ENCODE assay signal across 12 mouse cellular contexts in genomic region chr14:102975865-102976264, GRCm38 (mm10). TPM values are rescaled to one million over a fixed set of nuclear protein-coding genes. Genes with fewer than 3 reads are reported as not detected.
DNase-seq lines count a peak whose midpoint lies in the region; ATAC-seq and TF ChIP-seq lines count a peak whose summit lies in the region.
"Had no signal": no experiment of that assay in that cellular context is flagged by ENCODE, and none has a peak within 500 bp of the region (broad histone marks: within the 10 kb centered on the region; RNA-seq: fewer than 3 reads in every experiment).

No protein-coding gene starts in this region.

- peak; percentile 12 for DNase-seq in gastrocnemius, adult 18-20 months (ENCODE audit: low spot score)
- no peak for DNase-seq in gastrocnemius, postnatal 25 days
- peak; percentile 26 for DNase-seq in 416B (ENCODE audit: low read depth)
- DNase-seq in heart, postnatal 25 days (ENCODE audit: low spot score): peak; percentile 4
- DNase-seq in lung, embryonic 14.5 days: peak; percentile 35
- no peak for DNase-seq in embryo, embryonic 11 days
- DNase-seq in gastrocnemius, postnatal 4 days (ENCODE audit: low spot score in 2 of 2): no peak
- DNase-seq: gastrocnemius, postnatal 14 days; right cerebral cortex, postnatal 4 days had no signal

- H3K9me3 ChIP-seq in lung, embryonic 14.5 days (ENCODE audit: low read depth, low read length): no peaks in the 10 kb centered on the region
- H3K9me3 ChIP-seq in midbrain, embryonic 13.5 days: no peaks in the 10 kb centered on the region
- H3K9me3 ChIP-seq: embryonic facial prominence, embryonic 15.5 days; lung, embryonic 15.5 days had no signal

- no peak for ATAC-seq in lung, embryonic 14.5 days (ENCODE audit: insufficient read depth)
- ATAC-seq in midbrain, embryonic 13.5 days: no peak

- peaks cover 5% of the 10 kb centered on the region; the same call in 1 of the 2 replicates for H3K27me3 ChIP-seq in lung, embryonic 14.5 days (ENCODE audit: insufficient read depth, low read length)
- peaks cover 6% of the 10 kb centered on the region; the same call in 1 of the 2 replicates for H3K27me3 ChIP-seq in midbrain, embryonic 13.5 days
- H3K27me3 ChIP-seq: embryonic facial prominence, embryonic 15.5 days had no signal

- no peaks in the 10 kb centered on the region for H3K36me3 ChIP-seq in lung, embryonic 14.5 days (ENCODE audit: insufficient read depth)
- H3K36me3 ChIP-seq in midbrain, embryonic 13.5 days: no peaks in the 10 kb centered on the region
- H3K36me3 ChIP-seq: embryonic facial prominence, embryonic 15.5 days; lung, embryonic 15.5 days had no signal

- H3K4me2 ChIP-seq in lung, embryonic 14.5 days: no peak overlapping the region
- no peak overlapping the region for H3K4me2 ChIP-seq in midbrain, embryonic 13.5 days (replicated peaks)
- H3K4me2 ChIP-seq: embryonic facial prominence, embryonic 15.5 days; lung, embryonic 15.5 days had no signal

- intact Hi-C loops in heart, postnatal 25 days (cut with DNase I): loop anchor here (10.0 kb wide), 1 partner anchor 51 kb away; no protein-coding TSS in a partner anchor

- no peak overlapping the region for H3K4me3 ChIP-seq in lung, embryonic 14.5 days (ENCODE audit: low read depth, low read length)
- H3K4me3 ChIP-seq in midbrain, embryonic 13.5 days (replicated peaks): no peak overlapping the region
- H3K4me3 ChIP-seq: embryonic facial prominence, embryonic 15.5 days; lung, embryonic 15.5 days had no signal

- H3K9ac ChIP-seq in lung, embryonic 14.5 days: no peak overlapping the region
- no peak overlapping the region for H3K9ac ChIP-seq in midbrain, embryonic 13.5 days (replicated peaks)
- H3K9ac ChIP-seq: embryonic facial prominence, embryonic 15.5 days; lung, embryonic 15.5 days had no signal

- WGBS in lung, embryonic 14.5 days: 75% methylated on average over 6 of the region's 6 CpGs
- WGBS in midbrain, embryonic 13.5 days: 93% methylated on average over 6 of the region's 6 CpGs

- TF ChIP-seq CTCF in lung, embryonic 14.5 days (IDR thresholded peaks at IDR 0.05; ENCODE audit: low read depth): no peak

- no peak overlapping the region for H3K27ac ChIP-seq in lung, embryonic 14.5 days (ENCODE audit: low read depth)
- no peak overlapping the region for H3K27ac ChIP-seq in midbrain, embryonic 13.5 days
- H3K27ac ChIP-seq: embryonic facial prominence, embryonic 15.5 days; lung, embryonic 15.5 days had no signal

- peaks cover 5% of the 10 kb centered on the region; the same call in 1 of the 2 replicates for H3K4me1 ChIP-seq in lung, embryonic 14.5 days (ENCODE audit: insufficient read depth)
- H3K4me1 ChIP-seq in midbrain, embryonic 13.5 days (replicated peaks): peaks cover 12% of the 10 kb centered on the region
- H3K4me1 ChIP-seq: embryonic facial prominence, embryonic 15.5 days had no signal

RNA-seq across cellular contexts. Expression of gene Kctd12, which starts 6.6 kb away (rescaled TPM):
- total RNA-seq in gastrocnemius, adult 18-20 months (2021): 1 to 10 TPM; 6.5 to 8.0 TPM
- 10 to 100 TPM in 1 of 2 experiments, 1 to 10 TPM in 1; 7.6 to 11.4 TPM for total RNA-seq in gastrocnemius, postnatal 25 days (2021)
- total RNA-seq in heart, postnatal 25 days (2021): 10 to 100 TPM; 20.3 to 23.7 TPM
- polyA plus RNA-seq in lung, embryonic 14.5 days (2014; fragmentation: Nextera tagmentation; extraction: Ambion mirVana): 8.9 and 10.9 TPM in 2 replicates
- polyA plus RNA-seq in midbrain, embryonic 13.5 days (2015; fragmentation: Nextera tagmentation; extraction: Ambion mirVana): 8.0 and 10.6 TPM in 2 replicates
- total RNA-seq in gastrocnemius, postnatal 4 days (2021): 10 to 100 TPM; 67.3 to 69.7 TPM

Comparison
In these comparisons a context has a peak if more than half of its experiments do, and no peak if none do; other contexts are left out.
1. DNase-seq: peak in gastrocnemius, adult 18-20 months (single experiment), 416B (single experiment), heart, postnatal 25 days (single experiment) and lung, embryonic 14.5 days (single experiment); none in gastrocnemius, postnatal 25 days (single experiment), embryo, embryonic 11 days (single experiment) and gastrocnemius, postnatal 4 days (0 of 2).